In genomic region chr11:19018489-19019203, GRCm38 (mm10) we compare ENCODE assay signal across 8 mouse cellular contexts. TPM values are rescaled to one million over a fixed set of nuclear protein-coding genes. Genes with fewer than 3 reads are reported as not detected.
A peak's percentile ranks its signal among the peaks of the same experiment; 100 is the strongest.
DNase-seq lines count a peak whose midpoint lies in the region; ATAC-seq lines count a peak whose summit lies in the region.

TSS of gene Meis1 (minus strand) at chr11:19018985.

- no peaks in the 10 kb centered on the region for H3K9me3 ChIP-seq in hindbrain, embryonic 13.5 days

- ATAC-seq in hindbrain, embryonic 13.5 days (ENCODE audit: low FRiP score) = peak; percentile 91

- H3K4me3 ChIP-seq in hindbrain, embryonic 13.5 days = peak within 1 kb of the TSS; percentile 85

- H3K4me1 ChIP-seq in hindbrain, embryonic 13.5 days (replicated peaks) = peaks cover 35% of the 10 kb centered on the region

- peak; percentile 94 for DNase-seq in NIH3T3 (ENCODE audit: low read depth)
- peak; percentile 93 to 95 for DNase-seq in cerebellum, postnatal 10 days
- DNase-seq in frontal cortex, postnatal 25 days (ENCODE audit: low spot score in 2 of 2) = peak; percentile 46 to 62
- DNase-seq in layer of hippocampus, postnatal 36 days = peak; percentile 64 to 70
- DNase-seq in lung, postnatal 25 days (ENCODE audit: low spot score) = peak; percentile 92
- DNase-seq in retina, postnatal 1 day = peak; percentile 97
- peak; percentile 66 for DNase-seq in thymus, postnatal 4 days

- peaks cover 14% of the 10 kb centered on the region for H3K36me3 ChIP-seq in hindbrain, embryonic 13.5 days

- H3K9ac ChIP-seq in hindbrain, embryonic 13.5 days = peak within 1 kb of the TSS; percentile 100

- peak within 1 kb of the TSS; percentile 89 for H3K4me2 ChIP-seq in hindbrain, embryonic 13.5 days

- WGBS in hindbrain, embryonic 13.5 days = under 1% methylated on average over 29 of the region's 29 CpGs

- H3K27ac ChIP-seq in hindbrain, embryonic 13.5 days = peak within 1 kb of the TSS; percentile 100

- no peaks in the 10 kb centered on the region for H3K27me3 ChIP-seq in hindbrain, embryonic 13.5 days

RNA-seq across cellular contexts. Expression of gene Meis1, which starts in this region (rescaled TPM):
- 211 and 212 TPM in 2 replicates for polyA plus RNA-seq in hindbrain, embryonic 13.5 days (2015; fragmentation: Nextera tagmentation; extraction: Ambion mirVana)
- 1 to 10 TPM; 1.8 to 2.3 TPM for total RNA-seq in layer of hippocampus, postnatal 36 days (2021)

Comparison
In these comparisons a context has a peak if more than half of its experiments do, and no peak if none do; other contexts are left out.
1. Peak in every context shown above with its lines: DNase-seq, ATAC-seq, H3K4me3 ChIP-seq and H3K27ac ChIP-seq.